Mouse (Mus musculus) ES-Bruce4 (cell line): ENCODE data around the gene Tapbpl.

Experiments used
- CTCF ChIP-seq: IDR thresholded peaks from one replicate; pipeline ENCODE4 v1.8.1; 2011; ENCODE audit warnings: low read depth, low read length
- EP300 ChIP-seq: IDR thresholded peaks from 2 replicates; pipeline ENCODE4 v1.6.1; 2011; ENCODE audit warnings: low read depth, low read length; ENCODE audit not compliant: insufficient read depth

DNA sequence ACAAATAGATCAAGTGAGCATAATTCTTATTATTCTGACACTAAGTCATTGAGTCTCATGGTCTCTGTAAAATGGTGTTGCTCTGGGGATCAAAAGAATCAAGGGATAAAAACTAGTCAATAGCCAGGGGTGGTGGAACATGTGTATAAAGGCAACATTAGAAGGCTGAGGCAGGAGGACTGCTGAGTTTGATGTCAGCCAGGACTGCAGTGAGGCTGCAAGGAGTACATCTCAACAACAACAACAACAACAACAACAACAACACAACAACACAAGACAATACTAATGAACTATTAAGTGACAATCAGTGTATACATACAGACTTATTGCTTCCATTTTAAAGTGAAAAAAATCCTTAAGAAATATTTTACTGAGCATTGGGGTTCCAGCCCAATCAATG lies 40.8 kb downstream of the Tapbpl start:
- TF ChIP-seq CTCF (no peak), EP300 (no peak)
